Mouse (Mus musculus) C3H10T1/2 (cell line): Measurements from ENCODE around the gene Ankrd10. TPM values are rescaled to one million over a fixed set of nuclear protein-coding genes. Genes with fewer than 3 reads are reported as not detected.

ENCODE experiments used
- polyA plus RNA-seq, 2 experiments: library from polyadenylated mRNA; unstranded; fragments of >200 nt; fragmentation: generic; extraction: Trizol; gene quantifications; one replicate each; pipeline ENCODE4 v1.2.1; 2012; ENCODE audit warnings: missing spikeins in 2 of 2

Ankrd10 gene
- polyA plus RNA-seq, result 10 to 100 TPM in 1 of 2 experiments, 1 to 10 TPM in 1; 3.8 to 14.6 TPM

GRCm38 (mm10) chr8:11635611-11636081, at the start of gene Ankrd10:
Gene Ankrd10, minus strand, starts transcription at chr8:11635757.

Other genes with a start within 250 kb of the Ankrd10 start
- 1 to 10 TPM; 2.1 to 2.2 TPM for gene Rab20, start 157.0 kb downstream of the Ankrd10 start, polyA plus RNA-seq
- gene Naxd, start 138.3 kb downstream of the Ankrd10 start, polyA plus RNA-seq, result 10 to 100 TPM; 35.5 to 72.9 TPM
- 10 to 100 TPM; 19.3 to 23.0 TPM for gene Cars2, start 85.0 kb downstream of the Ankrd10 start, polyA plus RNA-seq
- 10 to 100 TPM in 1 of 2 experiments, 1 to 10 TPM in 1; 5.5 to 24.7 TPM for gene Ing1, start 80.2 kb downstream of the Ankrd10 start, polyA plus RNA-seq
- not detected for gene 1700016D06Rik, start 65.3 kb upstream of the Ankrd10 start, polyA plus RNA-seq
- gene Arhgef7, start 92.0 kb upstream of the Ankrd10 start, polyA plus RNA-seq, result 10 to 100 TPM in 1 of 2 experiments, 1 to 10 TPM in 1; 5.2 to 23.9 TPM
- not detected for gene Tex29, start 204.7 kb upstream of the Ankrd10 start, polyA plus RNA-seq